Mouse (Mus musculus): ENCODE results near the gene Spout1. TPM values are rescaled to one million over a fixed set of nuclear protein-coding genes. Genes with fewer than 3 reads are reported as not detected.
"Not testable (repeated sequence)": the region's sequence is repeated elsewhere in the genome, so short reads cannot be mapped to it uniquely, and the experiment has no call there.

Spout1 gene
- polyA plus RNA-seq, 1 experiment from 2014 or later, result 61.0 TPM

DNA sequence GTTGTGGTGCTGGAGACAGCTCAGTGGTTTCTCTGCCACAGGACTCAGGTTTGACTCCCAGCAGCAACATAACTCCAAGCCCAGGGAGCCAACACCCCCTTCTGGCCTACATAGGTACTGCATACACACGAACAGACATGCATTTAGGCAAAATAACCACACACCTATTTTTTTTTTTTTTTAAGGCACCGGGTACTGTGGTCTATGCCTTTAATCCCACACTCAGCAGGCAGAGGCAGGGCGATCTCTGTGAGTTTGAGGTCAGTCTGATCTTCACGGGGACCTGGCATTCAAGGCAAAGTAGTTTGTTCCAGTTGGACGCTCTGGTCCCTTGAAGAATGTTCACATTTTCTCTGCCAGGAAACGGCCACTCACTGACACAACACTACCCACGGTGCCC is 25.2 kb upstream of the Spout1 start:
- H3K4me2 ChIP-seq (replicated peaks), result no peak overlapping the region
- no peak for ATAC-seq (ENCODE audit: low FRiP score, low read depth)
- no peak overlapping the region for H3K4me3 ChIP-seq
- no peaks in the 10 kb centered on the region for H3K27me3 ChIP-seq (replicated peaks)
- peaks cover 16% of the 10 kb centered on the region for H3K4me1 ChIP-seq
- H3K9ac ChIP-seq, result no peak overlapping the region
- 78% methylated on average over 7 of the region's 7 CpGs for WGBS
- no peaks in the 10 kb centered on the region for H3K9me3 ChIP-seq
- H3K27ac ChIP-seq, result no peak overlapping the region
- no peaks in the 10 kb centered on the region for H3K36me3 ChIP-seq

DNA sequence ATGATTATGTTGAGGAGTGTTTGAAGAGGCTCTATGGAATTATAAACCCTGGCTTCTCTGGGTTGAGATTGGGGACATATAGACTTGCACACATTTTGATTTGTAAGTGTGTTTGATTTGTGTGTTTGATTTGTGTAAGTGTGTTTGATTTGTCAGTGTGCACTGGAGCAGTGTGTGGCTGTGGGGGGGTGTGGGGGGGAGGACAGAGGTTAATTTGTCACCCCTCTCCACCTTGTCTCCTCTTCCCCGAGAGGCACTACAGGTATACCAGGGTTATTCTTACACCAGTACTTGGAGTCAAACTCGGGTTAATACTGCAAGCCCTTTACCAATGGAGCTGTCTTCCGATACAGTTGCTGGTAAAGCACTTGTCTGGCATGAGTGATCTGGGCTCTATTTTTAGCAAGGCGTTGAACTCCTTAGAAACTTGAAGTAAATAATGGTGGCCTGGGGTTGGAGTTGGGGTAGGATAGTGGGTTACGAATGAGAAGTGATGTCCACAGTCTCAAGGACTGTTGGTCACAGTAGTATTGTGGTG is 22.2 kb upstream of the Spout1 start:
- H3K4me3 ChIP-seq, result no peak overlapping the region
- H3K9ac ChIP-seq, result no peak overlapping the region
- H3K27me3 ChIP-seq (replicated peaks), result no peaks in the 10 kb centered on the region
- H3K9me3 ChIP-seq, result no peaks in the 10 kb centered on the region
- no peak overlapping the region for H3K4me2 ChIP-seq (replicated peaks)
- H3K27ac ChIP-seq, result no peak overlapping the region
- WGBS, result 87% methylated on average over 5 of the region's 5 CpGs
- no peaks in the 10 kb centered on the region for H3K36me3 ChIP-seq
- ATAC-seq (ENCODE audit: low FRiP score, low read depth), result no peak
- H3K4me1 ChIP-seq, result peaks cover 7% of the 10 kb centered on the region

DNA sequence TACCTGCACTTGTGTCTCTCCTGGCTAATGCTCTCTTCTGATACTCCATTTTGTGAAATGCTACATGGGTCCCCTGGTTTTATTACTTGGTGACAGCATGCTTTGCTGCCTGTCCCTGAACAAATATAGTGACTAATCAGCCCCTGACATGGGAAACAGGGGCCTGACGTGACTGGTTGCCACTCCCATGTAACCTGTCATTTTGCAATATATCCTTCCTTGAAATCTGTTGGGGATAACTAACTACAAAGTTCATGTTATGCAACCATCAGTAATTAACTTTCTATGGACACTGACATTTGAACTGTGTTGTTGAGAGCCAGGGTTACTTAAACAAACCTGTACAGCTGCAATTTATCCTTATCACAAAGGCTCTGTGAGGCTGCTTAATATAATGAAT is 21.7 kb upstream of the Spout1 start:
- Histone ChIP-seq H3K27me3 (replicated peaks) (no peaks in the 10 kb centered on the region), H3K9me3 (no peaks in the 10 kb centered on the region), H3K4me1 (peaks cover 6% of the 10 kb centered on the region), H3K4me2 (replicated peaks) (no peak overlapping the region), H3K36me3 (no peaks in the 10 kb centered on the region), H3K9ac (no peak overlapping the region), H3K4me3 (no peak overlapping the region), H3K27ac (no peak overlapping the region)
- WGBS, result 71% methylated on average over 1 of the region's 1 CpGs
- no peak for ATAC-seq (ENCODE audit: low FRiP score, low read depth)

DNA sequence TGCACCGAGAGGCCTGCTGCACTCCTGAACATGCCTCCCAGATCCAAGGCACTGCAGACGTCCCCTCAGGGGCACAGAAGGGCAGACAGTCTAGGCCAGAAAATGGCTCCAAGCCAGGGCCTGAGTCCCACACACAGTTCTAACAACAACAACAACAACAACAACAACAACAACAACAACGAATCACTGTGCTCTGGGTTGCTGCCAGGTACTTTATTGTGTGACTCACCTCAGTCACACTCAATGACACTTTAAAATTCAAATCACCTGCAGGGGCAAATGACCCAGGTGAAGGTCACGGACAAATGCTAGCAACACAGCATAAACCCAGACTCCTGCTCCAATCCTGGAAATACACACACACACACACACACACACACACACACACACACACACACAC is 19.8 kb upstream of the Spout1 start:
- H3K27me3 ChIP-seq (replicated peaks), result no peaks in the 10 kb centered on the region
- no peak overlapping the region for H3K4me3 ChIP-seq
- no peak overlapping the region for H3K9ac ChIP-seq
- no peaks in the 10 kb centered on the region for H3K9me3 ChIP-seq
- no peak overlapping the region for H3K27ac ChIP-seq
- no peaks in the 10 kb centered on the region for H3K36me3 ChIP-seq
- no peaks in the 10 kb centered on the region for H3K4me1 ChIP-seq
- H3K4me2 ChIP-seq (replicated peaks), result no peak overlapping the region
- no peak for ATAC-seq (ENCODE audit: low FRiP score, low read depth)
- 66% methylated on average over 4 of the region's 4 CpGs for WGBS

DNA sequence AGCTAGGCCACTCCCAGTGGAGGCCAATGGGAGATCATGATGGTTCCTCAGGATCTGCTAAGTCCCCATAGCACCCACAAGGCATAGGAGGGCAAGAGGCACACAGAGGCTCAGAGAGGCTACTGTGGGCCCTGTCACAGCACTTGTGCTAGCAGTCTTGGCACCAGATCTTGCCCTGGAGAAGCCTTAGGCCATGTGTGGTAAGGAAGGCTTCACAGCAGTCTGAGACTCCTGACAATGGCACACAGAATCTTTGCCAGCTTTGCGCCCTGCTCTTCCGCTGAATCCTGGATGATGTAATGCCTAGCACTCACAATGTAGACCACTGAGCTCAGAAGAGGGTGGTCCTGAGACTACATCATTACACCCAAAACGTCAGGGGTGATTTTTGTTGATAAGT is 16.4 kb upstream of the Spout1 start:
- ATAC-seq (ENCODE audit: low FRiP score, low read depth), result no peak
- 83% methylated on average over 3 of the region's 3 CpGs for WGBS
- Histone ChIP-seq H3K36me3 (no peaks in the 10 kb centered on the region), H3K9ac (no peak overlapping the region), H3K27ac (no peak overlapping the region), H3K4me1 (no peaks in the 10 kb centered on the region), H3K4me3 (no peak overlapping the region), H3K4me2 (replicated peaks) (no peak overlapping the region), H3K27me3 (replicated peaks) (no peaks in the 10 kb centered on the region), H3K9me3 (no peaks in the 10 kb centered on the region)

DNA sequence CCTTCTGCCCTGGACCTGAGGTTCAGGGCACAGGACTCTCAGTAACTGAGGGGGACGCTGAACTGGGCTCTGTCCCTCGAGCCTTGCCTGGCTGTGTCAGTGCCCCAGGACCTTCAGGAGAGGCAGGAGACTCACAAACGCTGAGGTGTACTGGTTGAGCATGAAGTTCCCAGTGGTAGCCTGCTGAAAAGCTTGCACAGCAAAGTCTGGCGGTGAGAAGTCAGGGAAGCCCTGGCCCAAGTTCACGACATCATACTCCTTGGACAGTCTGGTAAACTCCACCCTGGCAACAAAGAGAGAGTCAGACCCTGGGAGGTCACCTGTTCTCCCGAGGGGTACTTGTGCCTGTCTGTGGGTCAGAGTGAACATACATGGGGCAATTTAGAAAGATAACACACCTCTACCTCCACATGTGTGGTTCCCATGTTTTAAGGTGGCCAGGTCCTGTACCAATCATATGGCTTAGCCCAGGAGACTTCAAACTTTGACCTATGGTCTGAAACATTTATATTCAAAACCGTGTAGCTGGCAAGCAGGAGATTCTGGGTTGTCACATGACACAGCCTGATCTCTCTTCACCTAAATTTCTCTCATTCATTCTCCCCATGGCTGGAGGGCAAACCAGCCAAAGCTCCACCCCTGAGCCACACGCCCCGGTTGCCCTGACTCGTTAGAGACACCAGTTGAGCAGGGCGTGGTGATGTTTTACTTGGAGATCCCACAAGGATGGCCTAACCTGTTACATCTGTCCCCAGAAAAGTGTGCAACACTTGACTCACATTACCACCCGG is 13.7 kb upstream of the Spout1 start:
- Histone ChIP-seq H3K9me3 (no peaks in the 10 kb centered on the region), H3K36me3 (no peaks in the 10 kb centered on the region; the same call in 1 of the 2 replicates), H3K27me3 (replicated peaks) (no peaks in the 10 kb centered on the region), H3K27ac (no peak overlapping the region), H3K4me3 (no peak overlapping the region), H3K4me1 (no peaks in the 10 kb centered on the region), H3K4me2 (replicated peaks) (no peak overlapping the region), H3K9ac (no peak overlapping the region)
- WGBS, result 90% methylated on average over 12 of the region's 12 CpGs
- ATAC-seq (ENCODE audit: low FRiP score, low read depth), result no peak

DNA sequence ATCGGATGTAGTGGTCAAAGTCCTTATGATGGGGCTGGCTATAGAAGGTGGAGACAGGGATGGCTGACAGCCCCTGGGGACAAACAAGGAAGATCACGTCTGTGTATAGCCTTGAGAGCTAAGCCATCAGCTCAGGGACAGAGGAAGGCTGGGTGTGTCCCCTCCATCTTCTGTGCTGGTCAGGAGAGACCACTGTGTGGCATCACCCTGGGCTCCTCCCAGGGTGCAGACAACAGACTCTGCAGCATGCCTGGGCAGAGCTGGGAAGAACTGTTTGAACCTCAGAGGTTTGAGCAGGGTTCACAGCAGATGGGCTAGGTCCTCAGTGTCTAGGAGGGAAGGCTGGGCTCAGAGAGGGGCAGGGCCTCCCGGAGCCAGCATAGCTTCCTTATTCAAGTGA is 7.4 kb upstream of the Spout1 start:
- WGBS, result 87% methylated on average over 3 of the region's 3 CpGs
- Histone ChIP-seq H3K4me2 (replicated peaks) (no peak overlapping the region), H3K27ac (no peak overlapping the region), H3K9ac (no peak overlapping the region), H3K4me1 (no peaks in the 10 kb centered on the region), H3K9me3 (no peaks in the 10 kb centered on the region), H3K4me3 (no peak overlapping the region), H3K36me3 (peaks cover 6% of the 10 kb centered on the region), H3K27me3 (replicated peaks) (no peaks in the 10 kb centered on the region)
- no peak for ATAC-seq (ENCODE audit: low FRiP score, low read depth)

DNA sequence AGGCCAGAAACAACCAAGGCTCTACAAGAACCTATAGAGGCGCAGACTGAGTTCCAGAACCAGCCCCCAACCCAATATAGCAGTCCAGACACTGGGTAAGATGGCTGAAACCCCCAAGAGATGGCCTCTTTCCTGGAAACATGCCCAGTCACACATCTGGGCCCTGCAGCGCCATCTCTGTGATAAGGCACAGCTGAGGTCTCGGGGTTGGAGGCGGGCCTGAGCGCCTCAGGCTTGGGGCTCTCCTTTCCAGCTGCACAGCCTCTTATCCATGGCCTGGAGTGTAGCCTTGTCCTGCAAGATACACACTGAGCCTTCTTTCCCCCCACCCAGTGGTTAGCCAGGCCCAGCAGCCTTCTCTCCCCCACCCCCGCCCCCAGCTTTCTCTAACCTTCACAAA is 7.0 kb upstream of the Spout1 start:
- ATAC-seq (ENCODE audit: low FRiP score, low read depth), result no peak
- H3K9ac ChIP-seq, result no peak overlapping the region
- H3K36me3 ChIP-seq, result peaks cover 6% of the 10 kb centered on the region
- no peak overlapping the region for H3K27ac ChIP-seq
- no peaks in the 10 kb centered on the region for H3K4me1 ChIP-seq
- 89% methylated on average over 6 of the region's 6 CpGs for WGBS
- no peak overlapping the region for H3K4me3 ChIP-seq
- H3K4me2 ChIP-seq (replicated peaks), result no peak overlapping the region
- no peaks in the 10 kb centered on the region for H3K9me3 ChIP-seq
- H3K27me3 ChIP-seq (replicated peaks), result no peaks in the 10 kb centered on the region

DNA sequence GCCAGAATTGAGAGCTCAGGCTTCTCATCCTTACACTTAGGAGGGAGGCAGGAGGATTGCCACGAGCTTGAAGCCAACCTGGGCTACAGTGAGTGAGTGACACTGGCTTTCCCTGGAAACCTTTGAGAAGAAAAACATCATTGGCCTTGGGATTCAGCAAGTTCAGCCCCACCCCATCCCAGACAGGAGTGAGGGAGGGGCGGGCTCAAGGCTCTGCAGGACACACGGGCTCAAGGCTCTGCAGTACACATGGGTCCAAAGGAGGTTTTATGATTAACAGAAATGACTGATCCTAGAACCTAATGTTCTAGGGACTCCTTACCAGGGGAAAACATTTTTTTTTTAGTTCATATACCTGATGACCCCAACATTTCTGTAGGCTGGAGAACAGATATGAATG is 5.5 kb upstream of the Spout1 start:
- Histone ChIP-seq H3K9me3 (no peaks in the 10 kb centered on the region), H3K4me3 (no peak overlapping the region)
- WGBS, result 76% methylated on average over 3 of the region's 3 CpGs

DNA sequence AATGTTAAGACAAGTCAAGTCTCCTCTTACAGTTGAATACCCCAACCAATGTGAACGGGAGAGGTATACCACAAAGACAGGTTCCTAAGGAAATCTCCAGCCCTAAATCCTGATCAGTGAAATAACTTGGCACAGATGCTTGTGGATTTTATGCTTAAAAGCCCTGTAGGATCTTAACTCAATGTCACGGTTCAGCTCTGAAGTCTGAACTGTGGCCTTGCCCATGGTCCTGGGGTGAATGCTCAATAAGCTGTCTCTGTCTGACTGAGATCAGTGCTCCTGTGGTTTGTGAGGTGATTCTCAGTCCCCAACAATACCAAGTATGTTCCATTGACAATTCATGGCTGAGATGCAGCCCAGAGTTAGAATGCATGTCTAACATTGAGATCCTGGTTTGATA is 4.2 kb upstream of the Spout1 start:
- H3K27me3 ChIP-seq (replicated peaks), result no peaks in the 10 kb centered on the region
- no peak for ATAC-seq (ENCODE audit: low FRiP score, low read depth)

More for the DNA sequence above, 5.5 kb upstream of the Spout1 start:
- Histone ChIP-seq H3K27me3 (replicated peaks) (no peaks in the 10 kb centered on the region), H3K4me2 (replicated peaks) (no peak overlapping the region), H3K9ac (no peak overlapping the region), H3K4me1 (no peaks in the 10 kb centered on the region), H3K27ac (no peak overlapping the region), H3K36me3 (peaks cover 6% of the 10 kb centered on the region)
- ATAC-seq (ENCODE audit: low FRiP score, low read depth), result no peak

DNA sequence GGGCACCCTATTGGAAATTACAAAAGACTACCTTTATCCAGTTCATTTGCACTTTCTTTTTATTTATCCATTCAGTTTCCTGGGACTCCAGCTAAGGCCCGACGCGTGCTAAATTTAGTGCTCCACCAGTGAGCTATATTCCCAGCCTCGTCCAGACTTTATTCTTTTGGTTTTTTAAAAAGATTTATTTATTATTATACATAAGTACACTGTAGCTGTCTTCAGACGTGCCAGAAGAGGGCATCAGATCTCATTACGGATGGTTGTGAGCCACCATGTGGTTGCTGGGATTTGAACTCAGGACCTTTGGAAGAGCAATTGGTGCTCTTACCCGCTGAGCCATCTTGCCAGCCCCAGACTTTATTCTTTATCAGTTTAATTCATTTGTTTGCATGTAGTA is 452 bp upstream of the Spout1 start:
- H3K27ac ChIP-seq; ATAC-seq (ENCODE audit: low FRiP score, low read depth); H3K9ac ChIP-seq; H3K27me3 ChIP-seq (replicated peaks); H3K9me3 ChIP-seq: not testable (repeated sequence)
- Histone ChIP-seq H3K36me3 (peaks cover 29% of the 10 kb centered on the region), H3K4me1 (peaks cover 11% of the 10 kb centered on the region), H3K4me3 (peak overlapping the region; percentile 68), H3K4me2 (replicated peaks) (peak overlapping the region; percentile 88)
- 41% methylated on average over 7 of the region's 7 CpGs for WGBS

More for the DNA sequence above, 4.2 kb upstream of the Spout1 start:
- Histone ChIP-seq H3K4me3 (no peak overlapping the region), H3K27ac (no peak overlapping the region), H3K9ac (no peak overlapping the region), H3K4me2 (replicated peaks) (no peak overlapping the region), H3K36me3 (peaks cover 6% of the 10 kb centered on the region), H3K4me1 (peaks cover 4% of the 10 kb centered on the region), H3K9me3 (no peaks in the 10 kb centered on the region)
- WGBS, result 91% methylated on average over 2 of the region's 2 CpGs

DNA sequence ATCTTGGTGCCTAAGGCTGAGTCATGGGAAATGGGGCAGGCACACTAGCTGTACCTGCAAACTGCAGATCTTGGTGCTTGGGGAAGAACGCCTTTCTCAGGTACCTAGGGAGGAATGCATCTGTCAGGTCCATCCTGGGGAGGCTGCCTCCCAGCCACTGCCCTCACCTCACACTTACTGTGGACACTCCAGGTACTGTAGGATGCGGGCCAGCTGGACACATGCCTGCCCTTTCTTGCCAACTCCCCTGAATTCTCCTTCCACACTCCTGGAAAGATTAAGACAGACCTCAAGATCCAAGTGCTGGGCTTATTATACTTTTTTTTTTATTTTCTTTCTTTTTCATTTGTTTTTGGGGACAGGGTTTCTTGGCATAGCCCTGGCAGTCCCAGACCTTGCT is 1.7 kb downstream of the Spout1 start:
- no peak overlapping the region for H3K4me2 ChIP-seq (replicated peaks)
- H3K27me3 ChIP-seq (replicated peaks), result peaks cover 3% of the 10 kb centered on the region; the same call in 1 of the 2 replicates
- H3K36me3 ChIP-seq, result peaks cover 40% of the 10 kb centered on the region
- WGBS, result 97% methylated on average over 2 of the region's 2 CpGs
- no peak overlapping the region for H3K9ac ChIP-seq
- no peak overlapping the region for H3K4me3 ChIP-seq
- H3K9me3 ChIP-seq, result no peaks in the 10 kb centered on the region
- peaks cover 22% of the 10 kb centered on the region for H3K4me1 ChIP-seq
- ATAC-seq (ENCODE audit: low FRiP score, low read depth), result no peak
- no peak overlapping the region for H3K27ac ChIP-seq

DNA sequence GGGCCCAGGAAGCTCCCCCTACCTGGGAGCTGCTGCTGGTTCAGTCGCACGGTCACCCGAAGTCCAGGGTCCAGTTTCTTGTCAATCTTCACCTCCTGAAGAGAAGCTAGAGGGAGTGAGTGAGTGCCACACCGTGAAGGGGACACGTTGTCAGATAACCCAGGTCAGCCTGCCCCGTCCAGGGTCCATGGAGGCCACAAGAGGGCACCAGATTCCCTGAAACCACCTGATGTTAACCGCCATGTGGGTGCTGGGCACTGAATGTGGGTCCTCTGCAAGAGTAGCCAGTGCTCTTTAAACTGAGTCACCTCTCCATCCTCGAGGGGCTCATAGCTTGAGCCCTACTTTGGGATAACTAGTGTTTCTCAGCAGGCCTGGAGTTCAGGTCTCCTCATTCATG is 2.4 kb downstream of the Spout1 start:
- ATAC-seq (ENCODE audit: low FRiP score, low read depth), result no peak
- no peak overlapping the region for H3K4me3 ChIP-seq
- no peak overlapping the region for H3K27ac ChIP-seq
- H3K27me3 ChIP-seq (replicated peaks), result peaks cover 3% of the 10 kb centered on the region; the same call in 1 of the 2 replicates
- peaks cover 40% of the 10 kb centered on the region for H3K36me3 ChIP-seq
- 93% methylated on average over 8 of the region's 8 CpGs for WGBS
- peaks cover 22% of the 10 kb centered on the region for H3K4me1 ChIP-seq
- no peak overlapping the region for H3K9ac ChIP-seq
- no peaks in the 10 kb centered on the region for H3K9me3 ChIP-seq
- H3K4me2 ChIP-seq (replicated peaks), result no peak overlapping the region

Measured in neural tube, embryonic 12.5 days (tissue).